Mouse (Mus musculus) gastrocnemius, adult 2 months (tissue): ENCODE results near the gene Cfap97d1. TPM values are rescaled to one million over a fixed set of nuclear protein-coding genes. Genes with fewer than 3 reads are reported as not detected.

Source experiments
- DNase-seq: peaks from one replicate; pipeline ENCODE4 v3.0.0; 2022
- H3K27ac ChIP-seq: fragments of 200-600 bp; 2 replicates; pipeline ENCODE4 v1.8.1; 2022; ENCODE audit warnings: mild to moderate bottlenecking
- H3K4me3 ChIP-seq: fragments of 200-600 bp; 2 replicates; pipeline ENCODE4 v1.8.1; 2022; ENCODE audit warnings: mild to moderate bottlenecking, moderate library complexity
- CTCF ChIP-seq: fragments of 200-600 bp; IDR thresholded peaks from 2 replicates; pipeline ENCODE4 v1.8.1; 2022; ENCODE audit warnings: antibody characterized with exemption, mild to moderate bottlenecking, moderate library complexity
- intact Hi-C: fragments of 180-260 bp; cut with DNase I; formaldehyde crosslinking; loops from one replicate; pipeline ENCODE4 v1.15.1; 2025
- total RNA-seq, 2 experiments: library from RNA; stranded (reverse); gene quantifications; 2 replicates each; pipeline ENCODE4 v1.2.3; 2021

Gene Cfap97d1
- total RNA-seq, 2 experiments from 2014 or later: not detected

DNA sequence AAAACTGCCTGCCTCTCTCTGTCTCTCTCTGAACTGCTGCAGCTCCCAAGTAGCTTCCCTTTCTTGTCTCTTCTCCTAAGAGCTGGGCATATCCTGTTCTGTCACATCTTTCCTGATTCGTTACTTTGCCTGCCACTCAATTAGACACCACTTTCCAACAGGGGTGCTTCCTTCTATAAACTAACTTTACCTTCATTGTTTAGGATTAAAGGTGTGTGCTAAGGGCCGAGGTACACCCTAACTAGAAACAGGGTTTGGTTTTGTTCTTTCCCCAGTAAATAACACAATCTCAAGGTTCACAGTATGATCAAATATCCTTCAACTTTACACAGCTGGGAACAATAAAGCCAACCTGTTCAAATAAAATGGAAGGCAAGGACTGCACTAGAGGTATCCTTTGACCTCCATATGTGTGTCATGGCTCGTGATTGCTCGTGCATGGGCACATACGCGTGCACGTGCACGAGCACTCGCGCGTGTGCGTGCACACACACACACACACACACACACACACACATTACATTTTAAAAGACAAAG is 49.0 kb downstream of the Cfap97d1 start:
- Histone ChIP-seq H3K27ac (no peak overlapping the region), H3K4me3 (no peak overlapping the region)
- intact Hi-C loops: no loop called here
- peak; percentile 1 for DNase-seq
- no peak for TF ChIP-seq CTCF

DNA sequence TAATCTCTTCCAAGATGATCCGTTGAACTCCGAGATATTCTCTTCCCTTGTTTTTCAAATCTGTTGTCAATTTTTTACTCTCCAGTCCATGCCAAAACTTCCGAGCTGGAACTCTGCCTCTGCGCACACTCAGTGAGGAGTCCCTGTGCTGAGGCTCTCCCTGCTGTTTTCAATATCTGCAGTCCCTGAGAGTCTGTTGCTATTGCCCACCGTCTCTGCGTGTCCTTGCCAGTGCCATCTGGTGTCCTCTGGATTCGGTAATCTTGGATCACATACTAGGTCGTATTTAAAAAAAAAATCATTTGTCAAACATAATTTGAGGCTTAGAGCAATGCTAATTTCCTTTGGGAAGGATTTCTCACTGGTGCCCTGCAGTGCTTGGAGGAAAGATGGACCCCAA is 50.8 kb downstream of the Cfap97d1 start:
- no peak for TF ChIP-seq CTCF
- intact Hi-C loops: no loop called here
- Histone ChIP-seq H3K27ac (no peak overlapping the region), H3K4me3 (no peak overlapping the region)
- no peak for DNase-seq

DNA sequence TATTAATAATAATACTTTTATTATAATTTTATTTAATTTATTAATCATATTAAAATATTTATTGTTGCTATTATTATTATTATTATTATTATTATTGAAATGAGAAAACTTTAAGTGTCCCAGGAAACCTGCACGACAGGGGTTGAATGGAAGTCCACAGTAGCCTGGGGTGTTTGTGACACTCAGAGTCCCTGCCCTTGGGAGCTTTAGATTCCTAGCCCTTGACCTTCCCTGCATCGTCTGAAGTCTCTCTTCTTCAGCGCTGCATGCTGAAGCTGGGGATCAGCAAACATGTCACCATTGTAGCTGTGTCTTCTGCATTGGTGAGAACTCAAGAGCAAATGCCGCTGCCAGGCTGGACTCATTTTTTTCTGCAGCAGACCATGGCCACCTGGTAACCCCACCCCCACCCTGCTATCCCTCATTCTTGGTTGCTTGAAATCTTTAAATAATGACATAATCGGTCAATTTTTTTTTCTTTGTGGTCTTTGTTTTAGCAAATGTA is 51.4 kb downstream of the Cfap97d1 start:
- intact Hi-C loops: no loop called here
- Histone ChIP-seq H3K4me3 (no peak overlapping the region), H3K27ac (no peak overlapping the region)
- no peak for DNase-seq
- TF ChIP-seq CTCF: no peak

DNA sequence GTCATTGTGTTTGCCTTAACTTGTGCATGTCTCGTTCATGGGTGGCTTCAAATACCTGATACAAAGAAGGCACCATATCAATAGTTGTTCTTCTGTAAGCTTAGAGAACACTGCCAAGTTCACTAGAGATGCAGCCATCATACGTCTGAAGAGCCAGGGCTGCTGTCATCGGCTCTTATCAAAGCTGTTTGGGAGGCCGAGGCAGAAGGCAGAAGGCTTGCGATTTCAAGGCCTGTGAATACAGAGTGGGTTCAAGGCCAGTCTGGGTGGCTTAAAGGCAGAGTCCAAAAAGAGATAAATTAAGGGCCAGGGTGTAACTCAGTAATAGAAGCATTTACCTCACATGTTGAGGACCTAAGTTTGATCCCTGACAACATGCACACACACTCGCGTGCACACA is 52.3 kb downstream of the Cfap97d1 start:
- Histone ChIP-seq H3K4me3 (no peak overlapping the region), H3K27ac (no peak overlapping the region)
- TF ChIP-seq CTCF: no peak
- intact Hi-C loops: no loop called here
- DNase-seq: no peak

DNA sequence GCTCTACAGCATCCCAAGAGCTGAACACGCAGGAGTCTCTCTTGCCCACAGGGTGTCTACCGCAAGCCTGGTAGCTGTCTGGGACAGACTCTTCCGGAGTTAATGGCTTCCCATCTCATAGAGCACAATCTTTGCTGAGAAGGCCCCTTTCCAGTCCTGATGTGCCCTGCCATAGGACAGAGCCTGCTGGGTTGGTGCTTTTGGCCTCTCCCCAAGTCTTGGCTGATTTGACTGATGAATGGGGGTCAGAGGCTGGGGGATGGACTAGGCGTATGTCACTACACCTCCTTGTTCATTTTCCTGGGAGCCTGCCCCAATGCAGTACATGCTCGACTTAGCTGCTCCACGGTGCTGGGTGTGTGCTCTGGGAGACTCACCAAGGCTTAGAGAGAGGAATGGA is 53.7 kb downstream of the Cfap97d1 start:
- TF ChIP-seq CTCF: no peak
- Histone ChIP-seq H3K4me3 (no peak overlapping the region), H3K27ac (no peak overlapping the region)
- intact Hi-C loops: no loop called here
- DNase-seq: no peak

DNA sequence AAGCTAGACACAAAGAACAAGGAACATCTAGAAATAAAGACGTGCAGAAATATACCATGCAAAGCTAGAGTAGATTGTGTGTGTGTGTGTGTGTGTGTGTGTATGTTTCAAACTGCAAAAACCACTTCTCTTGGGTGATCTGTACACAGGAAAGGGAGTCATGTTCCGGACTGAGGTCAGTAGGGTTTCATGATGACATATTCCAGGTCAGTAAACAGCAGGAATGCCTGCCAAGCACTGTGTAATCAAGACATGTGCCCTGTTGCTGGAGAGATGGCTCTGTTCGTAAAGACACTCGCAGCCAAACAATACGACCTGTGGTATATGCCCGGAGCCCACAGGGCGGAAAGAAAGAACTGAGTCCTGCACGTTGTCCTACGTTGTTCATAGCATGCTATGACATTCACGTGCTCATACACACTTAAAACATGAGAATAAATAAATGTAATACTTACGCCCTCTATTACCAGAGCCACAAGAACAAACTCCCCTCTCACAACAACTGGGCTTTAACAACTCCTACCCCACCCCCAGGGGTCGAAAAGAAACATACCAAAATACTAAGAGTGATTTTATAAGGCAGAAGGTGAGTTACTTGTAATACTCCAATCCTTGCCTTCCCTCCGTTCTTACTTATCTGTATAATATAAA is 55.5 kb downstream of the Cfap97d1 start:
- no peak overlapping the region; the same call in 1 of the 2 replicates for H3K4me3 ChIP-seq
- no peak for TF ChIP-seq CTCF
- intact Hi-C loops: loop anchor here (1.0 kb wide), 1 partner anchor 53 kb away; no protein-coding TSS in a partner anchor
- H3K27ac ChIP-seq: peak overlapping the region; percentile 77
- DNase-seq: no peak

DNA sequence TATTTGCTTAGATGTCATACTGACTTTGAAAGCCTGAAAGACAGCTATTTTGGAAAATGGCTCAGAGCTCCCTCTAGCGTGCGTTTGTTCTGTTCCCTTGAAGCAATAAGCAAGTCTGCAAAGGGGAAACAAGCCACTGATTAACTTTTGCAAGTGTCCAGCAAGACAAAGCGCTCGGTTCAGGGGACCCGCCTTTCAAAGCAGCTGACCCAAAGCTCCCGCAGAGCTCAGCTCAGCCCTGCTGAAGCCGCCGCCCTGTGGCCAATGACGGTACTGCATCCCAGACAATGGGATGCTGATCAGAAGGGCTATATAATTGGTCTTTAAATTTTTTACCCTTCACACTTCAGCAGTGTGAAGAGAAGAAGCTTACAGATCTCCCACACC is 56.1 kb downstream of the Cfap97d1 start:
- Histone ChIP-seq H3K27ac (peak overlapping the region; percentile 77), H3K4me3 (no peak overlapping the region; the same call in 1 of the 2 replicates)
- TF ChIP-seq CTCF: peak; percentile 94
- intact Hi-C loops: loop anchor here (1.0 kb wide), 1 partner anchor 54 kb away; no protein-coding TSS in a partner anchor
- peak; percentile 91 for DNase-seq

DNA sequence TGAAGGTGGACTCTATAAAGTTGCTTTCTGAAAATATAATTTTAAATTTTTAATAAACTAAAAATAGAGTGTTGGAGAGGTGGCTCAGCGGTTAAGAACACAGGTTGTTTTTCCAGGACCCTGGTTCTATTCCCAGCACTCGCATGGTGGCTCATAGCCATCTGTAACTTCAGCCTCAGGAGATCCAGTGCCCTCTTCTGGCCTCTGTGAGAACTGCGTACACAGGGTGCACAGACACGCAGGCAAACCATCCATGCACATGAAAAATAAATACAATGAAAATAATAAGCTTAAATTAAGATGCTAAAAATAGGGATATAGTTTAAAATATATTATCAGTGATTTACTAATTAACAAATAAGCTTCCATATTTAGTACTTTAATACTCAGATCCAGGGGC is 56.6 kb downstream of the Cfap97d1 start:
- Histone ChIP-seq H3K4me3 (no peak overlapping the region), H3K27ac (peak overlapping the region; percentile 85)
- no peak for DNase-seq
- intact Hi-C loops: loop anchor here (1.0 kb wide), 1 partner anchor 54 kb away; no protein-coding TSS in a partner anchor
- no peak for TF ChIP-seq CTCF

DNA sequence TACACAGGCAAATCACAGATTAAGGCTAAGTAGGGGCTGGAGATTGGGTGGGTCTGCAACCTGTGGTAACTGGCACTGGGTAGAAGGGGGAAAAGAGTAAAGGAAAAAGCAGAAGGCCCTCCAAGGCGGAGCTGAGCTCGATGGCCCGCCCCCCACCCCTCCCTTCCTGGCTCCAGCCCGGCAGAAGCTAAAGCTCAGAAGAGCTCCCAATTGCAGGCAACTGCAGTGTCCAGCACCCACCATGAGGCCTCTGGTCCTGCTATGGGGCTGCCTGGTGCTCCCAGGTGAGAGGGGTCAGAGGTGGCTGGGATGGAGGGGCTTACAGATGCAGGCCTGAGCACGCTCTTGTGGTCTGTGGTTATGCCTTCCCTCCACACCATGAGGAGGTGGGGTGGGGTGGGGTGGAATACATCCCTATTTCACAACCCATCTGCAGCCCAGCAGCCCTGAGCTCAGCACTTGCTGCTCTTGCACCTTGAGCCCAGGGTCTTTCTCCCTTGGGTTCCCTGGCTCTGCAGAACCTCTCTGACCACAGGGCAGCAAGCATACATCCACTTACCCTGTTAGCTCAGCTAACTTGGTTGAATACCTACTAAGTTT is 57.4 kb downstream of the Cfap97d1 start, which contains the start of gene Cd300lg:
Gene Cd300lg, plus strand, starts transcription at position 160 of the 600 bp plus-strand sequence.
- Histone ChIP-seq H3K4me3 (peak within 1 kb of the TSS; percentile 69), H3K27ac (peak within 1 kb of the TSS; percentile 85)
- DNase-seq: peak; percentile 43
- intact Hi-C loops: no loop called here
- TF ChIP-seq CTCF: no peak

Other genes starting within 250 kb of the Cfap97d1 start
- 1 to 10 TPM; 2.7 to 3.1 TPM for gene Etv4, start 198.9 kb upstream of the Cfap97d1 start, total RNA-seq
- 1 to 10 TPM; 1.1 to 4.7 TPM for gene Meox1, start 89.9 kb upstream of the Cfap97d1 start, total RNA-seq
- gene Sost, start 17.3 kb upstream of the Cfap97d1 start, total RNA-seq: not detected
- 100 to 1,000 TPM; 123 to 129 TPM for gene Dusp3, start 2.7 kb downstream of the Cfap97d1 start, total RNA-seq
- 10 to 100 TPM; 19.4 to 34.7 TPM for gene Mpp3, start 44.2 kb downstream of the Cfap97d1 start, total RNA-seq
- 10 to 100 TPM; 17.6 to 18.9 TPM for gene Cd300lg, start 57.2 kb downstream of the Cfap97d1 start, total RNA-seq
- 1 to 10 TPM; 1.2 TPM for gene Mpp2, start 104.2 kb downstream of the Cfap97d1 start, total RNA-seq
- not detected for gene Ppy, start 117.0 kb downstream of the Cfap97d1 start, total RNA-seq
- gene Pyy, start 123.6 kb downstream of the Cfap97d1 start, total RNA-seq: not detected
- not detected for gene Nags, start 161.2 kb downstream of the Cfap97d1 start, total RNA-seq
- gene Tmem101, start 172.1 kb downstream of the Cfap97d1 start, total RNA-seq: 10 to 100 TPM in 1 of 2 experiments, 1 to 10 TPM in 1; 9.8 to 10.2 TPM
- 100 to 1,000 TPM in 1 of 2 experiments, 10 to 100 TPM in 1; 95.3 to 106 TPM for gene Lsm12, start 201.0 kb downstream of the Cfap97d1 start, total RNA-seq
- gene G6pc3, start 205.3 kb downstream of the Cfap97d1 start, total RNA-seq: 10 to 100 TPM; 50.3 to 53.0 TPM
- gene Hdac5, start 245.9 kb downstream of the Cfap97d1 start, total RNA-seq: 10 to 100 TPM; 78.3 to 78.7 TPM